Comparison of ENCODE assay signal across 8 mouse cellular contexts in the genomic region with DNA sequence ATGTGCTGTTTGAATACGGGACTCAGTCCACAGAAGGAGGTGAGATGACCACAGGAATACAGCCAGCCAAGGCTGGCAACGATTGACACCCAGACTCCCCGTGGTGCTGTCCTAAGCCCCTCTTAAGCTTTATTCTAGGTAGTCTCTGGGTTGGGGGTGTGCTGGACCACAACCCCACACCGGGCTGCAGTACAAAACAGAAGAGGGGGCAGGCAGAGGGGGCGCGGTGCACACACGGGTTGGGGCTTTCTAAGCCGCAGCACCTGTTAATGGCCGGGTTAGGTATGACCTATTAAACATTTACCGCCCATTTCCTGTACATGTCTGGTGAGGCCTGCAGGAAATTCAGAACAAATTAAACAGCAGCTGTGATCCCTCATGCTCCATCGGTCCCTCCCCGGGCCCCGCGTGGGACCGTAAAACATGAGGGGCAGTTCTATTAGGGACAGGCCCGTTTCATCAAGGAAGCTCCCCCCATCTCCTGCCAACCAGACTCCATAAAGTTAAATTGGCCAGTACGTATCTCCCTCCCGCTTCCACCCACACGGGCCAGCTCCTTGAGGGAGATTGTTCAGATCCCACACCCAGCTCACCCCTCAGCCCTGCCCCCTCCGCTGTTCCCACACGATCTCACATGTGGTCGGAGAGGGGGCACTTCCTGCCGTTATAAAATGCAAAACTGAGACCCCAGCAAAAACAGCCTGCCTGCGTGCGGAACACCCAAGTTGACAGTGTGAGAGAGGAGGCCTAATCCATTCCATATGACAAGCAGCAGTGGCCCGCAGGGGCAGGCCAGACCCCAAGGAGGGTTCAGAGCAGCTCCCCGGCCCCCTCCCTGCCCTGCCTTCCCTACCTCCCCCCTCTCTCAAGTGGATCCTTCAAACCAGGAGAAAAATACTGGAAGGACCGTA.
DNase-seq lines count a peak whose midpoint lies in the region; ATAC-seq lines count a peak whose summit lies in the region.

No protein-coding gene starts in this region.

- peak overlapping the region; percentile 82 for H3K27ac ChIP-seq in lung, embryonic 15.5 days
- peak overlapping the region; percentile 62 for H3K27ac ChIP-seq in heart, embryonic 15.5 days
- H3K27ac ChIP-seq in neural tube, embryonic 15.5 days (replicated peaks) = peak overlapping the region; percentile 54

- H3K9me3 ChIP-seq in lung, embryonic 15.5 days = no peaks in the 10 kb centered on the region
- H3K9me3 ChIP-seq in heart, embryonic 15.5 days (replicated peaks) = no peaks in the 10 kb centered on the region
- no peaks in the 10 kb centered on the region for H3K9me3 ChIP-seq in neural tube, embryonic 15.5 days (replicated peaks)

- H3K4me3 ChIP-seq in lung, embryonic 15.5 days = peak overlapping the region; percentile 12; the same call in 1 of the 2 replicates
- H3K4me3 ChIP-seq in heart, embryonic 15.5 days = no peak overlapping the region
- H3K4me3 ChIP-seq in neural tube, embryonic 15.5 days (replicated peaks) = peak overlapping the region; percentile 19

- no peak for DNase-seq in lung, postnatal 36 days
- DNase-seq in kidney, postnatal 4 days = peak; percentile 81 to 87
- no peak for DNase-seq in c-Kit-positive CD71-positive TER-119-positive erythroid progenitor cells, embryonic 14.5 days (ENCODE audit: low spot score)
- DNase-seq in urinary bladder, postnatal 36 days (ENCODE audit: low spot score in 2 of 2) = no peak
- DNase-seq in ovary, postnatal 36 days (ENCODE audit: low spot score) = no peak

- peaks cover 53% of the 10 kb centered on the region for H3K4me1 ChIP-seq in lung, embryonic 15.5 days
- peaks cover 20% of the 10 kb centered on the region for H3K4me1 ChIP-seq in heart, embryonic 15.5 days (replicated peaks)
- H3K4me1 ChIP-seq in neural tube, embryonic 15.5 days = peaks cover 48% of the 10 kb centered on the region

- WGBS in lung, embryonic 15.5 days = 11% methylated on average over 28 of the region's 28 CpGs
- 35% methylated on average over 28 of the region's 28 CpGs for WGBS in heart, embryonic 15.5 days
- 14% methylated on average over 28 of the region's 28 CpGs for WGBS in neural tube, embryonic 15.5 days

- no peak overlapping the region for H3K9ac ChIP-seq in lung, embryonic 15.5 days
- no peak overlapping the region for H3K9ac ChIP-seq in heart, embryonic 15.5 days
- no peak overlapping the region for H3K9ac ChIP-seq in neural tube, embryonic 15.5 days (replicated peaks)

- H3K27me3 ChIP-seq in lung, embryonic 15.5 days = no peaks in the 10 kb centered on the region
- H3K27me3 ChIP-seq in heart, embryonic 15.5 days = peaks cover 6% of the 10 kb centered on the region; the same call in 1 of the 2 replicates
- H3K27me3 ChIP-seq in neural tube, embryonic 15.5 days (replicated peaks) = no peaks in the 10 kb centered on the region

- H3K4me2 ChIP-seq in lung, embryonic 15.5 days = peak overlapping the region; percentile 50
- peak overlapping the region; percentile 55 for H3K4me2 ChIP-seq in heart, embryonic 15.5 days
- H3K4me2 ChIP-seq in neural tube, embryonic 15.5 days = peak overlapping the region; percentile 54

- H3K36me3 ChIP-seq in lung, embryonic 15.5 days = no peaks in the 10 kb centered on the region
- H3K36me3 ChIP-seq in heart, embryonic 15.5 days = no peaks in the 10 kb centered on the region
- no peaks in the 10 kb centered on the region for H3K36me3 ChIP-seq in neural tube, embryonic 15.5 days

- peak; percentile 77 for ATAC-seq in lung, embryonic 15.5 days (ENCODE audit: borderline replicate concordance, extremely low read depth, low FRiP score, low TSS enrichment)
- peak; percentile 53; the same call in 1 of the 2 replicates for ATAC-seq in heart, embryonic 15.5 days (replicated peaks; ENCODE audit: insufficient number of reproducible peaks, insufficient read depth, low FRiP score, low read depth)
- ATAC-seq in neural tube, embryonic 15.5 days (ENCODE audit: low FRiP score) = peak; percentile 45

Comparison
In these comparisons a context has a peak if more than half of its experiments do, and no peak if none do; other contexts are left out.
1. DNase-seq: peak in kidney, postnatal 4 days (2 of 2); none in lung, postnatal 36 days (single experiment), c-Kit-positive CD71-positive TER-119-positive erythroid progenitor cells, embryonic 14.5 days (single experiment), urinary bladder, postnatal 36 days (0 of 2) and ovary, postnatal 36 days (single experiment).
2. Peak in every context shown above with its lines, with median percentiles within 50 percentile points of each other: ATAC-seq, H3K27ac ChIP-seq and H3K4me2 ChIP-seq.